Mouse (Mus musculus): ENCODE data around the gene Bmp10.
"Not testable (repeated sequence)": the region's sequence is repeated elsewhere in the genome, so short reads cannot be mapped to it uniquely, and the experiment has no call there.

Bmp10 gene

GRCm38 (mm10) chr6:87445222-87445621, 16.4 kb downstream of the Bmp10 start:
- no peak for DNase-seq (ENCODE audit: extremely low spot score, low read depth, low spot score)

GRCm38 (mm10) chr6:87447217-87447616, 18.4 kb downstream of the Bmp10 start:
- no peak for DNase-seq (ENCODE audit: extremely low spot score, low read depth, low spot score)

GRCm38 (mm10) chr6:87449534-87449933, 20.7 kb downstream of the Bmp10 start:
- DNase-seq (ENCODE audit: extremely low spot score, low read depth, low spot score), result no peak

DNA sequence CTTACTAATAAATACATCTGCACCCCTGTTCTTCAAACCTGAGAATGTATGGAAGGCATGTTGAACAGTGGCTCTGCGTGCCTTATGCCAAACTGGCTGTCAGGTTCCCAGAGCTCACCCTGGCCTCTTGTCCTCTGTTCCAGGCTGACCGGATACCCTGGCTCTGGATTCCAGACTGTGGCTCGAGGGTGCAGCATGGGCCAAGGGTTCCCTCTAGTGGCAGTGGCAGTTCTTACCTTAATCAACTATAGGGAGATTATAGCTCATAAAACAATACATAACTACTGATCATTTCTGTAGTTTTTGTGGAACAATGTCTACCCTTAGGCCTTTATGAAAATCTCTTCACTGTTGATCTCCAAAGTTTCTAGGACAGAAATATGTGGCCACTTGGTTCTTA, 22.2 kb downstream of the Bmp10 start:
- DNase-seq (ENCODE audit: extremely low spot score, low read depth, low spot score), result no peak

DNA sequence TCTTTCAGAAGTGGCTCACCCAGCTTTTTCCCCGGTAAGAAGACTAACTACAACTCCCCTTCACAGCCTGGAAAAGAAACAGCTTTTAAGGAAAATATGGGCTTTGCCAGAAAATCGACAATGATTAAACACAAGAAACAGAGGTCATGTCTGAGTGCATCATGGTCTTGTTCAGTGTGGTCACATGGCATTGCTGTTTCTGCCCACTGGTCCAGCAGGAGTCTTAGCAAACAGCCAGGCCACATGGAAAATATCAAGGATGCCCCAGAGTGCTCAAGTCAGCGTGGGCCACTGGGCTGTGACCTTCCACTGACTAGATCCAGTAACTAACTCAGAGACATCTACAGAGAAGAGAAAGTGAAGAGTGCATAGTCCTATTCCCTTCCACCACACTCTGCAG, 23.0 kb downstream of the Bmp10 start:
- DNase-seq (ENCODE audit: extremely low spot score, low read depth, low spot score), result no peak

GRCm38 (mm10) chr6:87455507-87455906, 26.7 kb downstream of the Bmp10 start:
- DNase-seq (ENCODE audit: extremely low spot score, low read depth, low spot score), result no peak

- peak; percentile 57 for DNase-seq (ENCODE audit: extremely low spot score, low read depth, low spot score)
Observed at GRCm38 (mm10) chr6:87466221-87466620, 37.4 kb downstream of the Bmp10 start.

DNA sequence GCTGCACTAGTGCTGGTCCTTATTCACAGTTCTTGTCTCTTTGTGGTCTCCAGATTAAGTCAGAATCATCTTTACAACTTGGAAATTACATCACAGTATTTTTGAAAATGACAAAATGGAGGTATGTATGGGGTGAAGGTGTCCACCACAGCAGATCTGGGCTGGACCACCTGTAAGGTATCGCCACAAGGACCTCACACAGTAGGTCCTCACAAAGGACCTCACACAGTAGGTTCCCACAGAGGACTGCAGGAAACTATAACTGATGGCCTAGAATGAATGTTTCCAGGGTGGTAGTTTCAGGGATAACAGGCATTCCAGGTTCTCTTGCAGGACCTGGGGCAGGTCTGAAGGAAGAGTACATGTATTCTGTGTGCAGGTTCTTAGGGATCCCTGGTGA, 38.6 kb downstream of the Bmp10 start:
- no peak for DNase-seq (ENCODE audit: extremely low spot score, low read depth, low spot score)

DNA sequence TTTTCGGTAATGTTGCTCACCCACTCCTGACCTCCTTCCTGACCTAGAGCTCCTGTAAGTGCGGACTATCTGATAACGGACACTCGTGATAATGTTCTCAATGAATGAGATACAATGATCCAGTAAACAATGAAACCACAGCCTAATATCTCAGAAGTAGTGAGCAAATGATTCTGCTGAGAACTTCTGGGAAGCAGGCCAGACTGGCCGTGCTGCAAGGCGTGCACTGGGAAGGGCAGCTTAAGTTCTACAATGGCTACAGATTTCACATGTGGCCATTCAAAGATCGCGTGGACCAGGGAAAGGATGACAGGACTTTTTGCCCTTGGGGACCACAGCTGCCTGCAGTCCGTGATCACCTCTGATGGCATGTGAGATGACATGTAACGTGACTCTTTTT, 39.6 kb downstream of the Bmp10 start:
- no peak for DNase-seq (ENCODE audit: extremely low spot score, low read depth, low spot score)

- not testable (repeated sequence) for DNase-seq (ENCODE audit: extremely low spot score, low read depth, low spot score)
Observed at GRCm38 (mm10) chr6:87470098-87470497, 41.3 kb downstream of the Bmp10 start.

DNA sequence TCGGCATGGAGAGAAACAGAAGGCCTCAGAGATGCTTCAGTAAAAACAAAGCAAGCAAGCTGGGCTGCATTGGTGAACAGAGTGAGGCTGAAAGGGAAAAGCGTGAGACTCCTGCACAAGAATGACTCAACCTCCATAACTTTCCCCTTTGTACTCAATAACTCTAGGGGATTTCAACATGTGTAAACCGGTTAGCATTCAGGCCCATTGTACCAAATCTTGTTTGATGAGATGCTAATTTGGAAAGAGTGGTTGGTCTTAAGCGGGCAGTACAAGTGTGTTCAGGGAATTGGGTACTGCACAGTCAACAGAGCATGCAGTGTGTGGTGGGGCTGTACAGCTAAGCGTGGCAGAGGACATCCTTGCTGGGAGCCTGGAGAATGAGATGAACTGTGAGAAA, 46.4 kb downstream of the Bmp10 start:
- no peak for DNase-seq (ENCODE audit: extremely low spot score, low read depth, low spot score)

DNA sequence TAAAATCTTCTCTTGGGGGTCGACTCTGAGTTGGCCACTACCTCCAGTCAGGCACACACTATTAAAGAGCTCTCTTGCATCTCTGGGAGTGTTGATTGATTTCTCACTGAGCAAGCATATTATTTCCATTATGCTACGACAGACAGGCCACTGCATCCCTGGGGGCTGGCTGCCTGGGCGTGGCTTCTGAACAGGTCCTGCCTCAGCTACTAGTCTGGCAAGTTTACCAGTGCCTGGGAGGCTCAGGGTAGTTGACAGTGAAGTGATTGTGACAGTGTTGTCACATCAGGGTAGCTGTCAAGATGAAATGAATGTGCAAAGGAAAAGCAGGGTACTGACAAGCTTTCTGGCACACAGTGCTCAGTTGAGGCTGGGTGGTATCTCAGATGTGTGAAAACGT, 50.1 kb downstream of the Bmp10 start:
- no peak for DNase-seq (ENCODE audit: extremely low spot score, low read depth, low spot score)

GRCm38 (mm10) chr6:87479291-87479999, 50.7 kb downstream of the Bmp10 start:
- no peak for DNase-seq (ENCODE audit: extremely low spot score, low read depth, low spot score)

DNA sequence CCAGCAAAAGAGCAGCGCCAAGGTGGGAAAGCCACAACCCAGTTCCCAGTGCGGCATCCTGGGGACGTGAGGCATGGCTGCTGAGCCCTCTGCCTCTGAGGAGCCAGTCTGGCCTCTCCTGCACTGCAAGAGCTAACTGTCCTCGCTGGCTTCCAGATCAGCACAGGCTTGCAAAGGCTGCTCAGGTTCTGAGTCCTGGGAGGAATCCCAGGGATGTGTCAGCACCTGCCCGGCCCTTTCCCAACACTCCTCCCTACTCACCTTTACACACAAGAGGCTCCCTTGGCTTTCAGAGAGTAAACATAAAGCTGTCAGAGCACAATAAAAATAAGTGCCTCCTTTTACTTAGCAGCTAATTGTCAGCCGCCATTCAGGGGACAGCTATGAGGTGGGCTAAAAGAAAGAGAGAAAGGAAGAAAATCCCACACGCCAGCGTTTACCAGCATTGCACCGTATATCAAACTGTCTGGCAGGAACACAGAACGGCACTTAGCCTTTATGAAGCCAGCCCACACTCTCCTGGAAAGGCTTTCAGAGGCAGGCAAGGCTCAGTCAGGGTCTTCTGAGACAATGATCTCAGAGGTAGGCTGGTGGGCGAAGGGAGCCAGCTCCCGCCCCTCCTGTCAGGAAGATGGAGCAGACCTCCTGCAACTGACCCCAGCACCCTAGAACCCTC, 54.6 kb downstream of the Bmp10 start:
- DNase-seq (ENCODE audit: extremely low spot score, low read depth, low spot score), result no peak

- no peak for DNase-seq (ENCODE audit: extremely low spot score, low read depth, low spot score)
Observed at GRCm38 (mm10) chr6:87483900-87484289, 55.1 kb downstream of the Bmp10 start.

- DNase-seq (ENCODE audit: extremely low spot score, low read depth, low spot score), result no peak
Observed at GRCm38 (mm10) chr6:87484806-87485205, 56.0 kb downstream of the Bmp10 start.

All from hindlimb bud, embryonic 11.5 days (tissue).